Mouse (Mus musculus): ENCODE results near the gene Klhl18. TPM values are rescaled to one million over a fixed set of nuclear protein-coding genes. Genes with fewer than 3 reads are reported as not detected.

The Klhl18 gene
- 10 to 100 TPM; 37.6 to 45.2 TPM for total RNA-seq (2021)

- DNase-seq (ENCODE audit: extremely low spot score in 1 of 2, low spot score in 2 of 2), result peak; percentile 98
- intact Hi-C loops (cut with DNase I), result loop anchor here (2.0 kb wide), 1 partner anchor 56 kb away; the partner anchor contains the start of gene Setd2
These were observed at the start of gene Klhl18, which contains the start of gene Kif9 for GRCm38 (mm10) chr9:110476124-110477091. TSS of gene Klhl18 (minus strand) at chr9:110476694. TSS of gene Kif9 (plus strand) at chr9:110476958.

- intact Hi-C loops (cut with DNase I), result no loop called here
- DNase-seq (ENCODE audit: extremely low spot score in 1 of 2, low spot score in 2 of 2), result no peak
These were observed 49.2 kb upstream of the Klhl18 start for GRCm38 (mm10) chr9:110525737-110526136.

DNA sequence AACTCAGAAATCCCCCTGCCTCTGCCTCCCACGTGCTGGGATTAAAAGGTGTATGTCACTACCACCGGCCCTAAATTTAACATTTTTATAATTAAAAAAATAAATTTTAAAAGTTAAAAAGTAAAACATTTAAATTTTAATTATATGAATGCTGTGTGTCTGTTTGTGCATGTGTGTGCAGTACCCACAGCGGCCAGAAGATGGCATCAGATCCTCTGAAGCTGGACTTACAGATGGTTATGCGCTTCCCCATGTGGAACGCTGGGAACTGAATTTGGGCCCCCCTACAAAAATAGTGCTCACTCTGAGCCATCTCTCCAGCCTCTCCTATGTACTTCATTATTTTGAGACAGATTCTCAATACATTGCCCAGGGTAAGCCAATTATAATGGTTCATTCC, 14.4 kb upstream of the Klhl18 start:
- peak in 1 of 2 experiments; percentile 30 for DNase-seq (ENCODE audit: extremely low spot score in 1 of 2, low spot score in 2 of 2)
- intact Hi-C loops (cut with DNase I), result no loop called here

GRCm38 (mm10) chr9:110488841-110489240, 12.3 kb upstream of the Klhl18 start:
- intact Hi-C loops (cut with DNase I), result no loop called here
- no peak for DNase-seq (ENCODE audit: extremely low spot score in 1 of 2, low spot score in 2 of 2)

- DNase-seq (ENCODE audit: extremely low spot score in 1 of 2, low spot score in 2 of 2), result no peak
- intact Hi-C loops (cut with DNase I), result no loop called here
These were observed 2.1 kb upstream of the Klhl18 start for GRCm38 (mm10) chr9:110478639-110479038.

GRCm38 (mm10) chr9:110477951-110478350, 1.5 kb upstream of the Klhl18 start:
- DNase-seq (ENCODE audit: extremely low spot score in 1 of 2, low spot score in 2 of 2), result no peak
- intact Hi-C loops (cut with DNase I), result loop anchor here (2.0 kb wide), 1 partner anchor 55 kb away; the partner anchor contains the start of gene Setd2

GRCm38 (mm10) chr9:110466179-110466578, 10.3 kb downstream of the Klhl18 start:
- no peak for DNase-seq (ENCODE audit: extremely low spot score in 1 of 2, low spot score in 2 of 2)
- intact Hi-C loops (cut with DNase I), result no loop called here

DNA sequence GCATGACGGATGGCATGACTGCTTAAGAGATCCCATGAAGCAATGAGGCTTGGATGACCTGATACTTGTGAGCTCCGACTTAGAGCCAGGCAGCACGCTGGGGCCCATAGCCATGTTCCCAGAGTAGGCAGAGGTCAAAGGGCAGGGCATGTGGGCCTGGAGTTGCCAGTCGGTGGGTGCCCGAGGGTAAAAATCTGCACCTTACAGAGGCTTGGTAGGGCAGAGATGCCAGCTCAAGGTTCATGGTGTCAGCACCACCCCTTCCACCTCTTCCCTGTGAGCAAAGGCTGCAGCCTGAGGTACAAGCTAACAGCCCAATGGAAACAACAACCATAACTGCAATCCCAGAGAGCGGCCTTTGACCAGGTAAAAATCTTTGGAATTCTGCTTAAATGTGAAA, 11.2 kb downstream of the Klhl18 start:
- DNase-seq (ENCODE audit: extremely low spot score in 1 of 2, low spot score in 2 of 2), result no peak
- intact Hi-C loops (cut with DNase I), result no loop called here

GRCm38 (mm10) chr9:110463983-110464591, 12.4 kb downstream of the Klhl18 start:
- intact Hi-C loops (cut with DNase I), result no loop called here
- no peak for DNase-seq (ENCODE audit: extremely low spot score in 1 of 2, low spot score in 2 of 2)

- intact Hi-C loops (cut with DNase I), result no loop called here
- DNase-seq (ENCODE audit: extremely low spot score in 1 of 2, low spot score in 2 of 2), result no peak
These were observed 14.2 kb downstream of the Klhl18 start for GRCm38 (mm10) chr9:110462321-110462720.

- intact Hi-C loops (cut with DNase I), result no loop called here
- no peak for DNase-seq (ENCODE audit: extremely low spot score in 1 of 2, low spot score in 2 of 2)
These were observed 15.3 kb downstream of the Klhl18 start for GRCm38 (mm10) chr9:110460884-110461815.

GRCm38 (mm10) chr9:110459145-110459727, 17.3 kb downstream of the Klhl18 start:
- intact Hi-C loops (cut with DNase I), result no loop called here
- DNase-seq (ENCODE audit: extremely low spot score in 1 of 2, low spot score in 2 of 2), result no peak

DNA sequence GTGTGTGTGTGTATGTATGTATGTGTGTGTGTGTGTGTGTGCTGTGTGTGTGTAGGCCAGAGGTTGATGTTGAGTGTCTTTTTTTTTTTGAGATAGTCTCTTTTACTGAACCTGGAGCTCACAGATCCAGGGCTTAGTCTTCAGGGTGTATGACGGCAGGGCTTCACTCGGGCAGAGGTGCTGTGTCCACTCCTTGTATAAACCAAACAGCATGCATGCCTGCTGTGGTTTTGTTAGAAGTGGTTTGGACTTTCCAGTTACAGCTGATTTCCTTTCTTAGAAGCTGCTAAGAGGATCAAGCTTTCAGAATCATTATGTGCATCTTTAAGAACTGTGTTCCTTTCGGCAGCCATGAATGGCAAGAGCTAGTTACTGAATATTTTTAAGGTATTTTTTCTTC, 18.6 kb downstream of the Klhl18 start:
- no peak for DNase-seq (ENCODE audit: extremely low spot score in 1 of 2, low spot score in 2 of 2)
- intact Hi-C loops (cut with DNase I), result no loop called here

DNA sequence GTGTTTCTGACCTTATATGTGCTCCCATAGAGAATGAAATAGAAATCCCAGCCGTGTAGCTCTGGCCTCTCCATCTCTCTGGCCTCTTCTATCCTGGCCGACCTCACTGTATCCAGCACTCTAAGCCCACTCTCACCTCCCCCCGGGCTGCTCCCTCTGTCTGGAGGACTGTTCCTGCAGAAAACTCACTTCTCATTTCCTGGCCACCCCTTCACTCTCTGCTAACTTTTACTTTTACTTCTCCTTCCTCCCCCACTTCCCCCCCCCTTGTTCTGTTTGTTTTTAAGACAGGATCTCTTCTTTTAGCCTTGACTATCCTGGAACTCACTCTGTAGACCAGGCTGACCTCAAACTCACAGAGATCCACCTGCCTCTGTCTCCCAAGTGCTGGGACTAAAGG, 24.0 kb downstream of the Klhl18 start:
- intact Hi-C loops (cut with DNase I), result no loop called here
- no peak for DNase-seq (ENCODE audit: extremely low spot score in 1 of 2, low spot score in 2 of 2)

- intact Hi-C loops (cut with DNase I), result loop anchor here (10.0 kb wide), 1 partner anchor 256 kb away; no protein-coding TSS in a partner anchor
- peak; percentile 81 to 82 for DNase-seq (ENCODE audit: extremely low spot score in 1 of 2, low spot score in 2 of 2)
These were observed 27.5 kb downstream of the Klhl18 start for GRCm38 (mm10) chr9:110448857-110449617.

GRCm38 (mm10) chr9:110448356-110448755, 28.1 kb downstream of the Klhl18 start:
- DNase-seq (ENCODE audit: extremely low spot score in 1 of 2, low spot score in 2 of 2), result no peak
- intact Hi-C loops (cut with DNase I), result loop anchor here (10.0 kb wide), 1 partner anchor 256 kb away; no protein-coding TSS in a partner anchor

DNA sequence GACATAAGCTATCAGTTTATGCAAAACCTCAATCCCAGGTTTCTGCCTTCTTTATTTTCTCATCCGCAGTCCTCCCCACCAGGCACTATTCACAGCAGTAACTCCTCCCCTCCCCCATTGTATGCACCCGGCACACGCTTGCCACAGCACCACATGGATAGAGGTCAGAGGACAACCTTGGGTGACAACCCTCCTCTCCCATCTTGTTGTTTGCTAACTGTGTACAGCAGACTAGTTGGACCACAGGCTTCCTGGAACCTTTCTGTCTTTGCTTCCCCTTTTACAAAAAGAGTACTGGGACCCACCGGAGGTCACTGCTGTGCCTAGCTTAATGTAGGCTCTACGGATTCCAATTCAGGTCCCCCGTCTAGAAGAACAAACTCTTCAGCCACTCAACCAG, 35.9 kb downstream of the Klhl18 start:
- DNase-seq (ENCODE audit: extremely low spot score in 1 of 2, low spot score in 2 of 2), result no peak

More for the DNA sequence above, 35.9 kb downstream of the Klhl18 start:
- intact Hi-C loops (cut with DNase I), result loop anchor here (10.0 kb wide), 1 partner anchor 264 kb away; no protein-coding TSS in a partner anchor

Measured in left cerebral cortex, postnatal 10 days (tissue).